Mouse (Mus musculus) liver, embryonic 15.5 days (tissue): Measurements from ENCODE around the gene Ntn4. TPM values are rescaled to one million over a fixed set of nuclear protein-coding genes. Genes with fewer than 3 reads are reported as not detected.

Experiments
- ATAC-seq: fragments of 200-750 bp; cut with Nextera tagmentation; 2 replicates; pipeline ENCODE4 v1.8.0; 2017; ENCODE audit warnings: moderate number of reproducible peaks, mild to moderate bottlenecking, moderate library complexity; ENCODE audit not compliant: insufficient read depth
- H3K27ac ChIP-seq: fragments of 300-500 bp; sonication (generic); replicated peaks from 2 replicates; pipeline ENCODE4 v1.5.1; 2015; ENCODE audit warnings: mild to moderate bottlenecking, inconsistent platforms
- H3K27me3 ChIP-seq: fragments of 300-500 bp; sonication (generic); 2 replicates; pipeline ENCODE4 v1.6.1; 2015; ENCODE audit warnings: mild to moderate bottlenecking, inconsistent platforms
- H3K36me3 ChIP-seq: fragments of 300-500 bp; sonication (generic); replicated peaks from 2 replicates; pipeline ENCODE4 v1.6.1; 2015; ENCODE audit warnings: moderate library complexity, mild to moderate bottlenecking, inconsistent platforms
- H3K4me1 ChIP-seq: fragments of 300-500 bp; sonication (generic); replicated peaks from 2 replicates; pipeline ENCODE4 v1.6.1; 2015; ENCODE audit warnings: inconsistent platforms
- H3K4me2 ChIP-seq: fragments of 300-500 bp; sonication (generic); 2 replicates; pipeline ENCODE4 v1.6.1; 2015; ENCODE audit warnings: moderate library complexity, mild to moderate bottlenecking, inconsistent platforms
- H3K4me3 ChIP-seq: fragments of 300-500 bp; sonication (generic); replicated peaks from 2 replicates; pipeline ENCODE4 v1.5.1; 2015; ENCODE audit warnings: mild to moderate bottlenecking, inconsistent platforms
- H3K9ac ChIP-seq: fragments of 300-500 bp; sonication (generic); 2 replicates; pipeline ENCODE4 v1.6.1; 2015; ENCODE audit warnings: moderate library complexity, mild to moderate bottlenecking, inconsistent platforms
- H3K9me3 ChIP-seq: fragments of 300-500 bp; sonication (generic); replicated peaks from 2 replicates; pipeline ENCODE4 v1.6.1; 2016; ENCODE audit warnings: inconsistent platforms
- WGBS: fragments of 180-500 bp; shearing (Covaris S2); methylation state at CpG from one replicate; pipeline ENCODE4 v1.1.7; 2015; ENCODE audit warnings: mixed read lengths; ENCODE audit not compliant: insufficient replicate concordance; 5-methylcytosine and 5-hydroxymethylcytosine counted together
- polyA plus RNA-seq: library from polyadenylated mRNA; unstranded; fragments of >200 nt; fragmentation: Nextera tagmentation; extraction: Ambion mirVana; gene quantifications from 2 replicates; pipeline ENCODE4 v1.2.1, GENCODE M21; 2015

Ntn4 gene
- polyA plus RNA-seq, 1 experiment from 2014 or later = 0.07 TPM

DNA sequence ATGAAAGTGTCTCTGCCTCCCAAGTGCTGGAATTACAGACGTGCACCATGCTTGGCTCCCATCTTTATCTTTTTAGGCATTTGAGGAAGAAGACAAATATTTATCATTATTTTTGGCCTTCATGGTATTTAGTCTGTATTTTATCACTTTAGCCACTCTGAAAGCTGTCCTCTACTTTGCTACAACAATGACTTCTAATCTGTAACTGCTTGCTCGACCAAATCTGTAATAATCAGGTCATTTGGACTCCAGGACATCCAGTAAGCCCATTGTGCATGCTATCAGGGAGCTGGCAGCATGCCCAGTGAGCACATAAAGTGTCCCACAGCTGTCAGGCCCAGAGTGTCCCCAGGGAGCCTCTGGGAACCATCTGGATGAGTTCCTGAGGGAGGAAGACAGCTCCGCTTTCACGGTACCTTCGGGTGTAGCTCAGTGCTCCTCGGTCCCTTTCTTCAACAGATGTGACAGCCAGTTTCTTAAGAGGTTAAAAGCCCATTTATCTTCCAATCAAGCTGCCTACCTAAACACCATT, 95.7 kb downstream of the Ntn4 start:
- no peak overlapping the region for H3K4me3 ChIP-seq
- H3K36me3 ChIP-seq = no peaks in the 10 kb centered on the region
- H3K27me3 ChIP-seq = no peaks in the 10 kb centered on the region
- WGBS = 62% methylated on average over 6 of the region's 6 CpGs
- H3K4me1 ChIP-seq = peaks cover 13% of the 10 kb centered on the region
- no peaks in the 10 kb centered on the region for H3K9me3 ChIP-seq
- H3K27ac ChIP-seq = no peak overlapping the region
- H3K4me2 ChIP-seq = no peak overlapping the region
- ATAC-seq = no peak
- H3K9ac ChIP-seq = no peak overlapping the region

GRCm38 (mm10) chr10:93737080-93737479, 96.6 kb downstream of the Ntn4 start:
- Histone ChIP-seq H3K4me1 (peaks cover 5% of the 10 kb centered on the region), H3K27ac (no peak overlapping the region), H3K9me3 (no peaks in the 10 kb centered on the region), H3K9ac (no peak overlapping the region), H3K4me2 (no peak overlapping the region), H3K27me3 (no peaks in the 10 kb centered on the region), H3K4me3 (no peak overlapping the region), H3K36me3 (no peaks in the 10 kb centered on the region)
- 75% methylated on average over 5 of the region's 5 CpGs for WGBS
- ATAC-seq = no peak

GRCm38 (mm10) chr10:93741446-93742096, 101.1 kb downstream of the Ntn4 start:
- WGBS = 74% methylated on average over 14 of the region's 14 CpGs
- no peak for ATAC-seq
- Histone ChIP-seq H3K36me3 (no peaks in the 10 kb centered on the region), H3K4me3 (no peak overlapping the region), H3K27me3 (no peaks in the 10 kb centered on the region), H3K27ac (no peak overlapping the region), H3K4me1 (peaks cover 8% of the 10 kb centered on the region), H3K9ac (no peak overlapping the region), H3K9me3 (no peaks in the 10 kb centered on the region), H3K4me2 (no peak overlapping the region)

DNA sequence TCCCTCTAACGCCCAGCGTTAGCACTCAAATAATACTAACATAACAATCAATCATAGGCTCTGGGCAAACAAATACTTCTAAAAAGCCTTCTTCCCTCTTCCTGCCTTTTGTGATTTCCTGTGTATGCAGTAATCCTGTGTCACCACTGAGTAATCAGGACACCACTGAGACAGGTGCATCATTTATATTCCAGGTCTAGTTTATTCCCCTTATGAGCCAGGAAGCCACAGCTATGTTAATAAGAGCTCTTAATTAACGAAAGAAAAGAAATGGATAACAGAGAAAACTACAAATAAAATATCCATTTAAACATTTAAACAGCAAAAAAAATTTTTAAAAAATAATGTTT, 101.6 kb downstream of the Ntn4 start:
- no peak overlapping the region for H3K4me2 ChIP-seq
- 63% methylated on average over 3 of the region's 3 CpGs for WGBS
- no peak overlapping the region for H3K4me3 ChIP-seq
- no peaks in the 10 kb centered on the region for H3K27me3 ChIP-seq
- H3K9me3 ChIP-seq = no peaks in the 10 kb centered on the region
- H3K36me3 ChIP-seq = no peaks in the 10 kb centered on the region
- no peak overlapping the region for H3K27ac ChIP-seq
- H3K4me1 ChIP-seq = peaks cover 8% of the 10 kb centered on the region
- H3K9ac ChIP-seq = no peak overlapping the region
- ATAC-seq = no peak

DNA sequence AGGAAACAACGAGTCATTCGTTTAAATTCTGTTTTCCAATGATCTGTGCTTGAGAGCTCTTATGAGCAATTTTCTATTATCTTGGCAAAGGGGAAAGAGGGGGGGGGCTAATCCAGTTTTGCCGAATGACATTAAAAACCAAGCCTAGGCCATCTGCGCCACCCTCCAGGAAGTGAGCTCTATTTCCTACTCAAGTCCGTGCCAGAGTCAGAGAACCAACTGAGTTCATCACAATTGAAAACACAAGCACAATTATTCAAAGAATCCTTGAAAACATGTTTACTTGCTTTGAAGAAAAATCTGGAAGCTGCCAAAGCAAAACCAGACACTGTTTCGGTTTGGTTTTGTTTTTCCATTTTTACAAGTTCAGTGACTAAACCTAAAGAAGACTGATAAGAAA, 102.1 kb downstream of the Ntn4 start:
- WGBS = 44% methylated on average over 6 of the region's 6 CpGs
- no peaks in the 10 kb centered on the region for H3K27me3 ChIP-seq
- no peak overlapping the region for H3K9ac ChIP-seq
- H3K4me3 ChIP-seq = no peak overlapping the region
- peaks cover 8% of the 10 kb centered on the region for H3K4me1 ChIP-seq
- H3K4me2 ChIP-seq = no peak overlapping the region
- no peak for ATAC-seq
- no peaks in the 10 kb centered on the region for H3K36me3 ChIP-seq
- H3K9me3 ChIP-seq = no peaks in the 10 kb centered on the region
- no peak overlapping the region for H3K27ac ChIP-seq

DNA sequence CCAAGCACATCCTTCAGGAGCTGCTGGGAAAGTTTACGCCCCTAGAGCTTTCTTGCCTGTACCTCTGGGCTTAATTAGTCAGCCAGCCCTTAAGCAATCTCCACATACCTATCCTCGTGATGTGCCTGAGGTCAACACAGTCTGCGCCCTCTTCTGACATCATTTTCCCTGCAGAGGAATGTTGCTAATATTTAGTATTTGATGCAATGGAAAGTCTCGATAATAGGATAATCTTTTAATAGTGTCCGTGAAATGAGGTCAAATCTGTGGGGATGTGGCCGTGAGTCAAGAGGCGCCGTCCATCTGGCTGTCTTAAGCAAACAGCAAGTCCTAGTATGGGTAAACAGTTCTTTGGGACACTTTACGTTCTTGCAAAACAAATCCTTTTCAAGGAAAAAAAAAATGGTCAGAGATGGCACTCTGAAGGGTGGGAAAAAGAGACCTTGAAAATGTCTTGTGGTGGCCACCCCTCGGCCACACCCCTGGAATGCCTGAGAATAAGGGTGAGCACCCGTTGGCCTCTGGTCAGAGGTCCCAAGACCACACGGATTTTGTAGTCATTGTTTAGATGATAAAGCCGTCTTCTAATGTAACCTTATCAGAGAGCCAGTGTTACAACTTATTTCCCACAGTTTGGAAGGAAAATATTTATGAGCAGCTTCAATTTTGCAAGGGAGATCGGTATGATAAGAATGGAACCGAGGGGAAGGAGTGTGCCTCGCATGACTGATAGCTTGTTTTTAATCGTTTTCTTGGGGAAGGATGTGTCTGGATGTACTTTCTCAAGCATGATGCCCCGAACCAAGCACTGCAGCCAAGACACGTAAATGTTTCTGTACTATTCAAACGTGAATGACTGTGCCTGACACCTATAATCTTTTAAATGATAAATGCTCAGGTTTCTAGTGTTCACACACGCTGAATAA, 109.0 kb downstream of the Ntn4 start:
- H3K9me3 ChIP-seq = no peaks in the 10 kb centered on the region
- no peak overlapping the region for H3K27ac ChIP-seq
- no peak overlapping the region for H3K4me3 ChIP-seq
- 38% methylated on average over 21 of the region's 21 CpGs for WGBS
- ATAC-seq = no peak
- H3K4me2 ChIP-seq = no peak overlapping the region
- no peaks in the 10 kb centered on the region for H3K27me3 ChIP-seq
- peaks cover 8% of the 10 kb centered on the region for H3K4me1 ChIP-seq
- H3K9ac ChIP-seq = no peak overlapping the region
- no peaks in the 10 kb centered on the region for H3K36me3 ChIP-seq

DNA sequence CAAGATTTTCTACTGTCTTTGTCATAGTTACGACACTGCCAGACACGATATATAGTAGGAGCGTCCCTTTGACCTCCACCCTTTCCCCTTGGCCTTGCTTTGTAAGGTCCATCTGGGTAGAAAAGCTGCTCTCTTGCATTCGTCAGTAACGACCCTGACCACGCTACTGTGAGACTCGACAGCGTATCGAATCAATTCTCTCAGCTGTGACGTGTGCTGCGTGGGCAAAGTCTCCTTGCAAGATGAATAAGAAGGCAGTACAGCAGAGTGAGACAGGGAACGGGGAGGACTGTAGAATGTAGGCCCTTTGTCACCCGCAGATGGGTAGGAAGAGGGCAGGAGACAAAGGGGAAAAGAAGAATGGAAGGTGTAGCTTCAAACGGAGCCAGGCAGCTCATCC, 110.8 kb downstream of the Ntn4 start:
- H3K4me3 ChIP-seq = no peak overlapping the region
- no peak for ATAC-seq
- no peaks in the 10 kb centered on the region for H3K36me3 ChIP-seq
- H3K4me1 ChIP-seq = peaks cover 8% of the 10 kb centered on the region
- no peak overlapping the region for H3K9ac ChIP-seq
- H3K4me2 ChIP-seq = no peak overlapping the region
- H3K27me3 ChIP-seq = no peaks in the 10 kb centered on the region
- H3K27ac ChIP-seq = no peak overlapping the region
- no peaks in the 10 kb centered on the region for H3K9me3 ChIP-seq
- 82% methylated on average over 14 of the region's 14 CpGs for WGBS

- no peak overlapping the region for H3K27ac ChIP-seq
- H3K4me2 ChIP-seq = no peak overlapping the region
- H3K4me1 ChIP-seq = peaks cover 13% of the 10 kb centered on the region
- H3K36me3 ChIP-seq = no peaks in the 10 kb centered on the region
- WGBS = 70% methylated on average over 13 of the region's 13 CpGs
- H3K9ac ChIP-seq = no peak overlapping the region
- no peak for ATAC-seq
- H3K27me3 ChIP-seq = no peaks in the 10 kb centered on the region
- no peaks in the 10 kb centered on the region for H3K9me3 ChIP-seq
- H3K4me3 ChIP-seq = no peak overlapping the region
Observed at GRCm38 (mm10) chr10:93753711-93754391, 113.4 kb downstream of the Ntn4 start.

GRCm38 (mm10) chr10:93756211-93756610, 115.7 kb downstream of the Ntn4 start:
- H3K27ac ChIP-seq = no peak overlapping the region
- no peak overlapping the region for H3K9ac ChIP-seq
- WGBS = 68% methylated on average over 10 of the region's 10 CpGs
- H3K4me2 ChIP-seq = no peak overlapping the region
- H3K4me1 ChIP-seq = 0 out of 2 replicates have a peak, but pooled peaks cover 5% of the 10 kb centered on the region
- ATAC-seq = no peak
- H3K9me3 ChIP-seq = no peaks in the 10 kb centered on the region
- H3K27me3 ChIP-seq = no peaks in the 10 kb centered on the region
- no peaks in the 10 kb centered on the region for H3K36me3 ChIP-seq
- no peak overlapping the region for H3K4me3 ChIP-seq

- H3K4me3 ChIP-seq = no peak overlapping the region
- no peak for ATAC-seq
- no peaks in the 10 kb centered on the region for H3K27me3 ChIP-seq
- 65% methylated on average over 4 of the region's 4 CpGs for WGBS
- no peak overlapping the region for H3K27ac ChIP-seq
- H3K4me1 ChIP-seq = 0 out of 2 replicates have a peak, but pooled peaks cover 5% of the 10 kb centered on the region
- H3K9me3 ChIP-seq = no peaks in the 10 kb centered on the region
- H3K36me3 ChIP-seq = no peaks in the 10 kb centered on the region
- H3K9ac ChIP-seq = no peak overlapping the region
- H3K4me2 ChIP-seq = no peak overlapping the region
Observed at GRCm38 (mm10) chr10:93759644-93760043, 119.2 kb downstream of the Ntn4 start.

DNA sequence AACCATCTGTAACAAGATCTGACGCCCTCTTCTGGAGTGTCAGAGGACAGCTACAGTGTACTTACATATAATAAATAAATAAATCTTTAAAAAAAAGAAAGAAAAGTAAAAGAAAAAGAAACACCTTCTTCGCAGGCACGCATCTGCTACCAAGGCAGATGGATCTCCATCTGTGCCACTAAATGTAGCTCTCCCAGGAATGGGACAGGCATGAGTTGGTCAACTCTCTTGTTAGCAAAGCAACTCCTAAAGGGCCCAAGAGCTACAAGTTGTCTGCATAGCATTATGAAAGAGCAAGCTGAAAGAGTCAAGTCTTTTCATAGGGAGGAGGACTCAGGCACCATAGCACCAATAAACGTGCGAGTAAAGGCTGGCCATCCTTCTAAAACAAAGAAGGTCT, 119.9 kb downstream of the Ntn4 start:
- ATAC-seq = no peak
- H3K4me1 ChIP-seq = 0 out of 2 replicates have a peak, but pooled peaks cover 5% of the 10 kb centered on the region
- WGBS = 70% methylated on average over 5 of the region's 5 CpGs

More for the DNA sequence above, 119.9 kb downstream of the Ntn4 start:
- Histone ChIP-seq H3K4me2 (no peak overlapping the region), H3K27me3 (no peaks in the 10 kb centered on the region), H3K36me3 (no peaks in the 10 kb centered on the region), H3K9me3 (no peaks in the 10 kb centered on the region), H3K27ac (no peak overlapping the region), H3K4me3 (no peak overlapping the region), H3K9ac (no peak overlapping the region)
